Mouse (Mus musculus) embryonic facial prominence, embryonic 11.5 days (tissue): ENCODE measurements at regions not wholly inside any gene's neighbourhood (a gene's known extent, or its start where the extent isn't known, plus 50 kb on each side); places are given as distances from the start of the nearest gene placed in this dataset.

Experiments
- ATAC-seq: fragments of 200-750 bp; cut with Nextera tagmentation; replicated peaks from 2 replicates; pipeline ENCODE4 v1.8.0; 2017; ENCODE audit warnings: low read depth; ENCODE audit not compliant: insufficient number of reproducible peaks, low FRiP score, low TSS enrichment
- DNase-seq: peaks from one replicate; pipeline ENCODE4 v3.0.0-alpha.2; 2015; ENCODE audit warnings: low spot score
- H3K27ac ChIP-seq: fragments of 300-500 bp; sonication (generic); replicated peaks from 2 replicates; pipeline ENCODE4 v1.5.1; 2014; ENCODE audit warnings: mild to moderate bottlenecking, low read depth, low read length, control low read depth
- H3K27me3 ChIP-seq: fragments of 300-500 bp; sonication (generic); 2 replicates; pipeline ENCODE4 v1.6.1; 2014; ENCODE audit warnings: mild to moderate bottlenecking, low read length, moderate library complexity, mixed read lengths; ENCODE audit not compliant: control insufficient read depth, insufficient read depth
- H3K36me3 ChIP-seq: fragments of 300-500 bp; sonication (generic); replicated peaks from 2 replicates; pipeline ENCODE4 v1.6.1; 2014; ENCODE audit warnings: low read depth, mild to moderate bottlenecking, low read length, moderate library complexity, mixed read lengths; ENCODE audit not compliant: control insufficient read depth, insufficient read depth
- H3K4me1 ChIP-seq: fragments of 300-500 bp; sonication (generic); 2 replicates; pipeline ENCODE4 v1.6.1; 2014; ENCODE audit warnings: low read length, mixed read lengths; ENCODE audit not compliant: control insufficient read depth, insufficient read depth
- H3K4me2 ChIP-seq: fragments of 300-500 bp; sonication (generic); 2 replicates; pipeline ENCODE4 v1.6.1; 2014; ENCODE audit warnings: low read depth, mild to moderate bottlenecking, control low read depth, low read length, moderate library complexity
- H3K4me3 ChIP-seq: fragments of 300-500 bp; sonication (generic); 2 replicates; pipeline ENCODE4 v1.5.1; 2014; ENCODE audit warnings: low read depth, low read length, control low read depth
- H3K9ac ChIP-seq: fragments of 300-500 bp; sonication (generic); replicated peaks from 2 replicates; pipeline ENCODE4 v1.6.1; 2014; ENCODE audit warnings: mild to moderate bottlenecking, control low read depth, low read length
- H3K9me3 ChIP-seq: fragments of 300-500 bp; sonication (generic); replicated peaks from 2 replicates; pipeline ENCODE4 v1.6.1; 2016; ENCODE audit warnings: mild to moderate bottlenecking, low read length, inconsistent platforms, mixed read lengths; ENCODE audit not compliant: control insufficient read depth
- WGBS: fragments of 180-500 bp; shearing (Covaris S2); extraction: QIAGEN DNeasy Blood & Tissue Kit; methylation state at CpG from one replicate; pipeline ENCODE4 v1.1.7; 2014; 5-methylcytosine and 5-hydroxymethylcytosine counted together

- WGBS = 67% methylated on average over 3 of the region's 3 CpGs
- H3K36me3 ChIP-seq = no peaks in the 10 kb centered on the region
- no peak overlapping the region for H3K27ac ChIP-seq
- no peak overlapping the region for H3K4me2 ChIP-seq
- DNase-seq (no peak), ATAC-seq (no peak)
- H3K27me3 ChIP-seq = no peaks in the 10 kb centered on the region
- H3K4me3 ChIP-seq = no peak overlapping the region
- H3K9me3 ChIP-seq = no peaks in the 10 kb centered on the region
- no peaks in the 10 kb centered on the region for H3K4me1 ChIP-seq
- H3K9ac ChIP-seq = no peak overlapping the region
These were observed 441.3 kb upstream of the Brinp1 start for GRCm38 (mm10) chr4:69395451-69395850.

DNA sequence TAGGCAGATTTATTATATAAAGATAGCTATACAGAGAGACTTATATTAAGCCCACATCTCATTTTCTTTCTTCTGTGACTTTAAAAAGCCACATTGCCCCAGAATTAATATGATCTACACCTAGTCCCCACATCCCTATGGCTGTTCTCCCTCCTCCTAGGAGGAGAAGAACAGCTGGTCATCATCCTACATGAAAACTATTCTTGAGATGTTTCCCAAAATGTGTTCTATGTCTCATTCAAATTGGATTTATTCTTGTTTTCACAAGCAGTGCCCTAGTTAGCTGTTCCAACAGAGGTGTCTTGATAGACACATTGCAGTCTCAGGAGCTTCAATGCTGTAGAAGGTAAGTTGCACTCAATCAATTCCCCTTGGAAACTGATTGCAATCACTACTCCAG, 429.1 kb upstream of the Brinp1 start:
- H3K9me3 ChIP-seq = no peaks in the 10 kb centered on the region
- H3K27ac ChIP-seq = no peak overlapping the region
- H3K4me3 ChIP-seq = no peak overlapping the region
- DNase-seq (no peak), ATAC-seq (no peak)
- no peak overlapping the region for H3K9ac ChIP-seq
- H3K36me3 ChIP-seq = no peaks in the 10 kb centered on the region
- H3K27me3 ChIP-seq = no peaks in the 10 kb centered on the region
- H3K4me1 ChIP-seq = no peaks in the 10 kb centered on the region
- H3K4me2 ChIP-seq = no peak overlapping the region

DNA sequence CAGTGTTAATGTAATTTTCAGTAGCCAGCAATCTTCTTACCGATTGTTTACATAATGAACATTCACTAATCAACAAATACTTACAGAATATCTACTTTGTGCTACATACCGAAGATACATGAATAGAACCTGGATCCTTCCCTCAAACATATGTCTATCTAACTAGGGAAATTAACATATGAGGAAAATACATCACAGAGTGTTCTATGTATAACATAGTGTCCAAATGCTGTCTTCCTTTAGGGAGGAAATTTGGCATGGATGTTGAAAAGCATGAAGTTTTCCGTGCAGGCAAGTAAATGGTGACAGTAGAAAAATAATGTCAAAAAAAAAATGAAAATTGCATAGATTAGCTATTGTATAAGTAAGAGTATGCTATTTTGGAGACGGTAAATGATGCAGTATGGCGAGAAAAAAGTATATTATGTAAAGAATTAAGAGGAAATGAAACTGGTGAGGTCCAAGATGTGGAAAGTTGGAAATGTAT, 392.8 kb upstream of the Brinp1 start:
- H3K9me3 ChIP-seq = no peaks in the 10 kb centered on the region
- no peak overlapping the region for H3K9ac ChIP-seq
- no peak for ATAC-seq
- 83% methylated on average over 5 of the region's 5 CpGs for WGBS
- H3K36me3 ChIP-seq = no peaks in the 10 kb centered on the region
- no peaks in the 10 kb centered on the region for H3K4me1 ChIP-seq
- no peak overlapping the region for H3K4me3 ChIP-seq
- H3K4me2 ChIP-seq = no peak overlapping the region
- no peak overlapping the region for H3K27ac ChIP-seq
- no peaks in the 10 kb centered on the region for H3K27me3 ChIP-seq
- DNase-seq = no peak

GRCm38 (mm10) chr4:69327606-69328005, 373.4 kb upstream of the Brinp1 start:
- Histone ChIP-seq H3K4me3 (no peak overlapping the region), H3K27me3 (no peaks in the 10 kb centered on the region), H3K9ac (no peak overlapping the region), H3K36me3 (no peaks in the 10 kb centered on the region), H3K27ac (no peak overlapping the region), H3K9me3 (no peaks in the 10 kb centered on the region), H3K4me1 (no peaks in the 10 kb centered on the region), H3K4me2 (no peak overlapping the region)
- DNase-seq = peak; percentile 54
- ATAC-seq = no peak
- 37% methylated on average over 3 of the region's 3 CpGs for WGBS
